Mouse (Mus musculus) myocyte (in vitro differentiated cells): Measurements from ENCODE around the gene Esam. TPM values are rescaled to one million over a fixed set of nuclear protein-coding genes. Genes with fewer than 3 reads are reported as not detected.

ENCODE experiments used
- H3K27me3 ChIP-seq: one replicate; pipeline ENCODE4 v1.6.1; 2011; ENCODE audit not compliant: control insufficient read depth, insufficient read depth, insufficient read length
- H3K36me3 ChIP-seq: one replicate; pipeline ENCODE4 v1.6.1; 2011; ENCODE audit not compliant: control insufficient read depth, insufficient read depth
- H3K4me2 ChIP-seq: one replicate; pipeline ENCODE4 v1.6.1; 2011; ENCODE audit warnings: low read depth, control low read depth
- H3K4me3 ChIP-seq: one replicate; pipeline ENCODE4 v1.5.1; 2011; ENCODE audit warnings: mild to moderate bottlenecking, control low read depth, moderate library complexity
- H3K79me2 ChIP-seq: one replicate; pipeline ENCODE4 v1.6.1; 2011; ENCODE audit not compliant: control insufficient read depth, insufficient read depth
- H3ac ChIP-seq: one replicate; pipeline ENCODE4 v1.6.1; 2011; ENCODE audit not compliant: control insufficient read depth, insufficient read length
- CEBPB ChIP-seq: IDR thresholded peaks from 2 replicates; pipeline ENCODE4 v1.6.1; 2011; ENCODE audit warnings: mild to moderate bottlenecking, moderate library complexity; ENCODE audit not compliant: poor library complexity, insufficient read depth, severe bottlenecking
- E2F4 ChIP-seq: IDR thresholded peaks from one replicate; pipeline ENCODE4 v1.6.1; 2011; ENCODE audit warnings: mild to moderate bottlenecking, control low read depth, moderate library complexity; ENCODE audit not compliant: insufficient read depth
- MAX ChIP-seq: IDR thresholded peaks from one replicate; pipeline ENCODE4 v1.6.1; 2011; ENCODE audit warnings: low read depth, mild to moderate bottlenecking, control low read depth
- MYOD1 ChIP-seq, 3 experiments: IDR thresholded peaks; one replicate each; pipeline ENCODE4 v1.6.1; 2011; ENCODE audit warnings: control low read depth in 2 of 3, low read depth in 2 of 3, mild to moderate bottlenecking in 2 of 3, moderate library complexity in 1 of 3; ENCODE audit not compliant: insufficient read length in 2 of 3, control insufficient read depth in 1 of 3
- MYOG ChIP-seq, 3 experiments: IDR thresholded peaks; one replicate each; pipeline ENCODE4 v1.6.1; 2011; ENCODE audit warnings: control low read depth in 2 of 3, low read depth in 2 of 3, mild to moderate bottlenecking in 2 of 3; ENCODE audit not compliant: insufficient read length in 2 of 3, control insufficient read depth in 1 of 3, insufficient read depth in 1 of 3
- POLR2A ChIP-seq: IDR thresholded peaks from one replicate; pipeline ENCODE4 v1.6.1; 2011; ENCODE audit warnings: low read depth, mild to moderate bottlenecking, control low read depth, moderate library complexity; ENCODE audit not compliant: insufficient read length
- POLR2AphosphoS2 ChIP-seq: IDR thresholded peaks from one replicate; pipeline ENCODE4 v1.6.1; 2011; ENCODE audit warnings: low read depth, control low read depth; ENCODE audit not compliant: insufficient read length
- REST ChIP-seq: IDR thresholded peaks from one replicate; pipeline ENCODE4 v1.6.1; 2011; ENCODE audit warnings: mild to moderate bottlenecking, control low read depth, moderate library complexity; ENCODE audit not compliant: insufficient read depth, insufficient read length
- SRF ChIP-seq: IDR thresholded peaks from one replicate; pipeline ENCODE4 v1.6.1; 2011; ENCODE audit warnings: low read depth; ENCODE audit not compliant: control insufficient read depth, insufficient read length
- TCF12 ChIP-seq: IDR thresholded peaks from one replicate; pipeline ENCODE4 v1.6.1; 2011; ENCODE audit warnings: mild to moderate bottlenecking, control low read depth; ENCODE audit not compliant: poor library complexity, insufficient read depth, severe bottlenecking
- TCF3 ChIP-seq: IDR thresholded peaks from one replicate; pipeline ENCODE4 v1.6.1; 2011; ENCODE audit warnings: low read depth, control low read depth; ENCODE audit not compliant: insufficient read length
- USF1 ChIP-seq: IDR thresholded peaks from one replicate; pipeline ENCODE4 v1.6.1; 2011; ENCODE audit warnings: low read depth, mild to moderate bottlenecking, control low read depth, moderate library complexity
- polyA plus RNA-seq: library from polyadenylated mRNA; unstranded; fragments of >200 nt; fragmentation: generic; extraction: Trizol; gene quantifications from one replicate; pipeline ENCODE4 v1.2.1, GENCODE M21; 2012; ENCODE audit warnings: missing spikeins

Gene Esam
- polyA plus RNA-seq, 1 experiment, result 0.04 TPM

DNA sequence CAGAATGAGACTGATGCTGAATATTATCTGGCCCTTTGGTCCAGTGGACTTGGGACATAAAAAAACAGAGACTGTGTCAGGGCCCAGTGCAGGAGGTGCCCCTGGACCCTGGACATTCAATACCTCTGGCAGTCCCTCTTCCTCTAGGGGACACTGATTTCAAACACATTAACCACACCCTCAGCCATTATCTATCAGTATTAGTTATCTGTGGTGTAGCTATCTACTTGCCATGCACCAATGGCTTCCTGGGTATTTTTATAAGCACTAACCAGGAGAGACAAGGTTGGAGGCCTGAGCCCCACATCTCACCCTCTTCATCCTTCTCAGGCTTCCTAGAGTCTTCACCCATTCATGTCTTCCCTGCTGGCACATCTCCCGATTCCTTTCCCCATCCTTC lies 22.6 kb downstream of the Esam start:
- H3K4me2 ChIP-seq, result no peak overlapping the region
- no peak overlapping the region for H3ac ChIP-seq
- H3K27me3 ChIP-seq, result peaks cover 5% of the 10 kb centered on the region
- H3K79me2 ChIP-seq, result no peaks in the 10 kb centered on the region
- no peak overlapping the region for H3K4me3 ChIP-seq
- H3K36me3 ChIP-seq, result no peaks in the 10 kb centered on the region
- TF ChIP-seq CEBPB, result no peak
- TF ChIP-seq MYOD1 (IDR thresholded peaks at IDR 0.05; ENCODE audit: control insufficient read depth in 1 of 3, insufficient read length in 2 of 3, low read depth in 2 of 3), result no peak
- no peak for TF ChIP-seq MYOG (IDR thresholded peaks at IDR 0.05; ENCODE audit: control insufficient read depth in 1 of 3, insufficient read depth in 1 of 3, insufficient read length in 2 of 3, low read depth in 2 of 3)
- no peak for TF ChIP-seq E2F4
- no peak for TF ChIP-seq TCF12
- no peak for TF ChIP-seq POLR2A
- TF ChIP-seq POLR2AphosphoS2, result no peak
- no peak for TF ChIP-seq SRF

DNA sequence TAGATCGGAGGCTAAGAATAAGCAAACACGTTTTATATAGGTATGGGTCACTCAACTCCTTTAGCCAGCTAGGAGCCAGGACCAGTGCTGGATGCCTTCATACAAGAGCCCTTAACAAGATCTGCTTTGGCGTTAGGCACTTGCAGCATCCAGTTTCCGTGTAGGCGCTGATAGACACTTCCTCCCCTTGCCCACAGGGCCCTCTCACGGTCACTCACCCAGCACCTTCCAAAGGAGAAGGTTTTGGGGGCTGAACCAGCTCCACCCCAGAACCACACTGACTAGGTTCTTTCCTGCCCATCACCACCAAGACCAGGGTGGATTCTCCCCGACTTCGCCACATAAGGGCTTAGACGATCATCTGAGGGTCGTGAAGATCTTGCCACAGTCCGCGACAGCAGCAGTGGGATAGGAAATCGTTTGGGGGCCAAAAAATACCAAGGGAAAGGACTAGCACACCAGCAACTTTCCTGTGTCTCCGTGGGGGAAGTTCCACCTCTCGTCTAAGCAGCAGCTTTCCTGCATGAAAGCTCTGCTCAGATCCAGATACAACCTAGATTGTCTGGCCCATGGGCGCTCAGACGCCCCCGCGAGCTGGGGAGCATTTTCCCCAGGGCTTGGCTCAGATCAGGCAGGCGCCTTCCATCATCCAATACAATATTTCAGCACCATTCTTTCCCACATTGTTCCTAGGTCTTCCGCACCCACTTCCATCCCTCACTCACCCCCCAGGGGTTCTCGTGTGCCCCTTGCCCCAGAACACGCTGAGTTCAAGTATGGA lies 24.1 kb downstream of the Esam start:
- no peaks in the 10 kb centered on the region for H3K36me3 ChIP-seq
- no peak for TF ChIP-seq TCF3
- TF ChIP-seq POLR2A, result no peak
- no peak for TF ChIP-seq USF1
- no peak for TF ChIP-seq CEBPB
- no peak for TF ChIP-seq TCF12
- TF ChIP-seq MAX, result no peak
- TF ChIP-seq SRF, result no peak
- no peak for TF ChIP-seq MYOG (IDR thresholded peaks at IDR 0.05; ENCODE audit: control insufficient read depth in 1 of 3, insufficient read depth in 1 of 3, insufficient read length in 2 of 3, low read depth in 2 of 3)
- no peak for TF ChIP-seq E2F4
- no peak for TF ChIP-seq POLR2AphosphoS2
- no peak for TF ChIP-seq REST
- TF ChIP-seq MYOD1 (IDR thresholded peaks at IDR 0.05; ENCODE audit: control insufficient read depth in 1 of 3, insufficient read length in 2 of 3, low read depth in 2 of 3), result no peak
- peak overlapping the region; percentile 62 for H3K4me2 ChIP-seq
- H3K4me3 ChIP-seq, result no peak overlapping the region
- no peaks in the 10 kb centered on the region for H3K79me2 ChIP-seq
- H3ac ChIP-seq, result no peak overlapping the region
- H3K27me3 ChIP-seq, result peaks cover 5% of the 10 kb centered on the region

DNA sequence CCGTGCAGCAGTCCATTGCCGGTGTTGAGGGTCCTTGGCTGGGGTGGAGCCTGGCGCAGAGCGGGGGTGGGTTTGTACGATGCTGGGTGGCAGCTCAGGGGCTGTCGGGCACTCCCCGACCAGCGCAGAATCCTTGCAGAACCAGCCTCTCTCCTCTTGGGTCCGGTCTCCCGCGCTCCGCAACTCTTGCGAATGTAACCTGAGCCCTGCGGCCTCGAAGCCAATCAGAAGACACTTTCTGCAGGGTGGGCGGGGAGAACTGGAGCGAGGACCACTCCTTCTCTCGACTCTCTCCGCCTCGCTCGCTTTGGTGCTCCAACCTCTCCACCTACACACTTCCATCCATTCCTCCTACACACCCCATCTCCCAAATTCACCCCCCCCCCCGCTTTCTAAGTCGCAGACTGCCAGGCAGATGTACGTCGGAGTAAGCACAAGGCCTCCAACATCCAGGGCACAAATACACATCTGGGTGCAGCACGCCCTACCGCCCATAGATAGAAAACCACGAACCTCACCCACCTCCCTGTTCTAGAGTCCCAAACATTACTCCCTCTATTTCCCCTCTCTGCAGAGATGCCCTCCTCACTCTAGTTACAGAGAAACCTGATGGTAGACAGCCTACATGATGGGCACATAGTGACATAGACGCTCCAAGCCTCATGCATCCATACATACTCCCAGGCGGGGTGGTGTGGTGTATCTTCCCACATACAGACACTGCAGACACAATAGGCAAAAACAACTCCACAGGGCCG lies 24.8 kb downstream of the Esam start, which contains the start of gene Nrgn:
TSS of gene Nrgn (minus strand) at position 369 of the 758 bp plus-strand sequence.
- no peaks in the 10 kb centered on the region for H3K79me2 ChIP-seq
- no peak for TF ChIP-seq USF1
- TF ChIP-seq SRF, result no peak
- no peak for TF ChIP-seq POLR2AphosphoS2
- TF ChIP-seq MAX, result no peak
- no peak for TF ChIP-seq E2F4
- no peak for TF ChIP-seq MYOG (IDR thresholded peaks at IDR 0.05; ENCODE audit: control insufficient read depth in 1 of 3, insufficient read depth in 1 of 3, insufficient read length in 2 of 3, low read depth in 2 of 3)
- TF ChIP-seq CEBPB, result no peak
- no peak for TF ChIP-seq POLR2A
- TF ChIP-seq TCF12, result no peak
- TF ChIP-seq MYOD1 (IDR thresholded peaks at IDR 0.05; ENCODE audit: control insufficient read depth in 1 of 3, insufficient read length in 2 of 3, low read depth in 2 of 3), result no peak
- TF ChIP-seq TCF3, result no peak
- TF ChIP-seq REST, result no peak
- H3K27me3 ChIP-seq, result peaks cover 5% of the 10 kb centered on the region
- H3K4me3 ChIP-seq, result no peak within 1 kb of the TSS
- no peaks in the 10 kb centered on the region for H3K36me3 ChIP-seq
- H3K4me2 ChIP-seq, result peak within 1 kb of the TSS; percentile 62
- H3ac ChIP-seq, result no peak within 1 kb of the TSS

DNA sequence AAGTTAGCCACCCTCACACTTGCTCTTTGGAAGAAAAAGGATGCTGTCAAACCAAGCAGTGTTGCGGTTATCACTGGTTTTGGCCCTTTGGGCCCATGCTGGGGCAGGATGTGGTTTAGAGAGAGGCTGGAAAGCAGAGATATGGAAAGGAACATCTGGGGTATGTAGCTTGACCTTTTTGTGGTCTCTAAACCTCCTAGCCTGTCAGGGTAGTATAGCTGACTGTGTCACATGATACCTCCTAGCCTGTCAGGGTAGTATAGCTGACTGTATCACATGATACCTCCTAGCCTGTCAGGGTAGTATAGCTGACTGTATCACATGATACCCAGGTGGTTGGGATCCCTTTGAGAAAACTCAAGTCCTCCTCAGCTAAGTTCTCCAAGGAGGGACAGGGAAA lies 26.4 kb downstream of the Esam start:
- no peak overlapping the region for H3K4me3 ChIP-seq
- H3K79me2 ChIP-seq, result no peaks in the 10 kb centered on the region
- H3K36me3 ChIP-seq, result no peaks in the 10 kb centered on the region
- no peak overlapping the region for H3ac ChIP-seq
- TF ChIP-seq SRF (no peak), REST (no peak), TCF3 (no peak), MYOD1 (IDR thresholded peaks at IDR 0.05; ENCODE audit: control insufficient read depth in 1 of 3, insufficient read length in 2 of 3, low read depth in 2 of 3) (no peak), TCF12 (no peak), USF1 (no peak), E2F4 (no peak), MYOG (IDR thresholded peaks at IDR 0.05; ENCODE audit: control insufficient read depth in 1 of 3, insufficient read depth in 1 of 3, insufficient read length in 2 of 3, low read depth in 2 of 3) (no peak), POLR2A (no peak), MAX (no peak), POLR2AphosphoS2 (no peak), CEBPB (no peak)
- H3K27me3 ChIP-seq, result peaks cover 5% of the 10 kb centered on the region
- H3K4me2 ChIP-seq, result no peak overlapping the region
